Mouse (Mus musculus): ENCODE results near the gene Arl15.

The Arl15 gene

GRCm38 (mm10) chr13:114159634-114160391 is 365.5 kb downstream of the Arl15 start:
- no peak for DNase-seq

GRCm38 (mm10) chr13:114162753-114163152 is 368.4 kb downstream of the Arl15 start:
- no peak for DNase-seq

GRCm38 (mm10) chr13:114165616-114166015 is 371.3 kb downstream of the Arl15 start:
- DNase-seq, result no peak

GRCm38 (mm10) chr13:114166439-114167183 is 372.3 kb downstream of the Arl15 start:
- peak; percentile 12 for DNase-seq

GRCm38 (mm10) chr13:114170061-114170460 is 375.8 kb downstream of the Arl15 start:
- no peak for DNase-seq

- no peak for DNase-seq
These were observed 377.2 kb downstream of the Arl15 start for GRCm38 (mm10) chr13:114171465-114171864.

GRCm38 (mm10) chr13:114188107-114188506 is 393.8 kb downstream of the Arl15 start:
- no peak for DNase-seq

- DNase-seq, result no peak
These were observed 394.5 kb downstream of the Arl15 start for GRCm38 (mm10) chr13:114188801-114189200.

GRCm38 (mm10) chr13:114189441-114189840 is 395.1 kb downstream of the Arl15 start:
- no peak for DNase-seq

GRCm38 (mm10) chr13:114190898-114191297 is 396.6 kb downstream of the Arl15 start:
- DNase-seq, result no peak

- DNase-seq, result no peak
These were observed 404.0 kb downstream of the Arl15 start for GRCm38 (mm10) chr13:114198252-114198799.

GRCm38 (mm10) chr13:114199746-114200145 is 405.4 kb downstream of the Arl15 start:
- no peak for DNase-seq

GRCm38 (mm10) chr13:114200545-114200944 is 406.2 kb downstream of the Arl15 start:
- DNase-seq, result no peak

GRCm38 (mm10) chr13:114202806-114203570 is 408.7 kb downstream of the Arl15 start:
- no peak for DNase-seq

Data from kidney, postnatal 14 days (tissue).